Mouse (Mus musculus) kidney, embryonic 14.5 days (tissue): ENCODE data around the gene Rasl12. TPM values are rescaled to one million over a fixed set of nuclear protein-coding genes. Genes with fewer than 3 reads are reported as not detected.
A peak's percentile ranks its signal among the peaks of the same experiment; 100 is the strongest.

Source experiments
- ATAC-seq: fragments of 200-750 bp; cut with Nextera tagmentation; 2 replicates; pipeline ENCODE4 v1.8.0; 2017; ENCODE audit warnings: moderate number of reproducible peaks, mild to moderate bottlenecking, moderate TSS enrichment, moderate library complexity; ENCODE audit not compliant: low FRiP score, low TSS enrichment
- H3K27ac ChIP-seq: fragments of 300-500 bp; sonication (generic); 2 replicates; pipeline ENCODE4 v1.5.1; 2014; ENCODE audit warnings: low read depth, mild to moderate bottlenecking, low read length, moderate library complexity, mixed read lengths
- H3K27me3 ChIP-seq: fragments of 300-500 bp; sonication (generic); 2 replicates; pipeline ENCODE4 v1.6.1; 2014; ENCODE audit warnings: mild to moderate bottlenecking, low read length; ENCODE audit not compliant: control insufficient read depth, insufficient read depth
- H3K36me3 ChIP-seq: fragments of 300-500 bp; sonication (generic); 2 replicates; pipeline ENCODE4 v1.6.1; 2014; ENCODE audit warnings: low read length, mixed read lengths; ENCODE audit not compliant: control insufficient read depth, insufficient read depth
- H3K4me1 ChIP-seq: fragments of 300-500 bp; sonication (generic); 2 replicates; pipeline ENCODE4 v1.6.1; 2014; ENCODE audit warnings: low read length, mixed read lengths; ENCODE audit not compliant: control insufficient read depth, insufficient read depth
- H3K4me2 ChIP-seq: fragments of 300-500 bp; sonication (generic); replicated peaks from 2 replicates; pipeline ENCODE4 v1.6.1; 2014; ENCODE audit warnings: low read depth, mild to moderate bottlenecking, low read length
- H3K4me3 ChIP-seq: fragments of 300-500 bp; sonication (generic); 2 replicates; pipeline ENCODE4 v1.5.1; 2014; ENCODE audit warnings: mild to moderate bottlenecking, low read length
- H3K9ac ChIP-seq: fragments of 300-500 bp; sonication (generic); 2 replicates; pipeline ENCODE4 v1.6.1; 2014; ENCODE audit warnings: low read depth, mild to moderate bottlenecking, low read length, moderate library complexity
- H3K9me3 ChIP-seq: fragments of 300-500 bp; sonication (generic); 2 replicates; pipeline ENCODE4 v1.6.1; 2016; ENCODE audit warnings: low read length; ENCODE audit not compliant: control insufficient read depth
- WGBS: fragments of 180-500 bp; shearing (Covaris S2); extraction: QIAGEN DNeasy Blood & Tissue Kit; methylation state at CpG from one replicate; pipeline ENCODE4 v1.1.7; 2014; 5-methylcytosine and 5-hydroxymethylcytosine counted together
- polyA plus RNA-seq: library from polyadenylated mRNA; unstranded; fragments of >200 nt; fragmentation: Nextera tagmentation; extraction: Ambion mirVana; gene quantifications from 2 replicates; pipeline ENCODE4 v1.2.1, GENCODE M21; 2014

Rasl12 gene
- polyA plus RNA-seq, 1 experiment from 2014 or later: 11.7 TPM

GRCm38 (mm10) chr9:65447951-65448350 is 49.6 kb downstream of the Rasl12 start:
- no peak overlapping the region for H3K4me3 ChIP-seq
- H3K27ac ChIP-seq: no peak overlapping the region
- no peaks in the 10 kb centered on the region for H3K4me1 ChIP-seq
- H3K27me3 ChIP-seq: no peaks in the 10 kb centered on the region
- H3K9me3 ChIP-seq: no peaks in the 10 kb centered on the region
- no peak for ATAC-seq
- WGBS: 85% methylated on average over 6 of the region's 6 CpGs
- peaks cover 51% of the 10 kb centered on the region for H3K36me3 ChIP-seq
- no peak overlapping the region for H3K9ac ChIP-seq
- no peak overlapping the region for H3K4me2 ChIP-seq

- Histone ChIP-seq H3K9ac (no peak overlapping the region), H3K36me3 (no peaks in the 10 kb centered on the region), H3K27me3 (no peaks in the 10 kb centered on the region), H3K27ac (no peak overlapping the region), H3K4me3 (no peak overlapping the region), H3K4me2 (no peak overlapping the region), H3K4me1 (peaks cover 15% of the 10 kb centered on the region), H3K9me3 (no peaks in the 10 kb centered on the region)
- WGBS: 99% methylated on average over 2 of the region's 2 CpGs
- ATAC-seq: no peak
These were observed 60.7 kb downstream of the Rasl12 start for GRCm38 (mm10) chr9:65458975-65459374.

GRCm38 (mm10) chr9:65460198-65460597 is 61.9 kb downstream of the Rasl12 start:
- H3K27me3 ChIP-seq: no peaks in the 10 kb centered on the region
- no peaks in the 10 kb centered on the region for H3K9me3 ChIP-seq
- 0 out of 2 replicates have a peak, but pooled peaks have one; percentile 10 for ATAC-seq
- no peaks in the 10 kb centered on the region for H3K36me3 ChIP-seq
- H3K9ac ChIP-seq: 0 out of 2 replicates have a peak overlapping the region, but pooled peaks have one; percentile 84
- peak overlapping the region; percentile 67 for H3K4me2 ChIP-seq
- peak overlapping the region; percentile 86 for H3K27ac ChIP-seq
- peaks cover 15% of the 10 kb centered on the region for H3K4me1 ChIP-seq
- H3K4me3 ChIP-seq: peak overlapping the region; percentile 96; the same call in 1 of the 2 replicates
- WGBS: 28% methylated on average over 3 of the region's 3 CpGs

GRCm38 (mm10) chr9:65460732-65461442 is 62.6 kb downstream of the Rasl12 start, which contains the start of gene Spg21:
TSS of gene Spg21 (plus strand) at chr9:65460947.
- peak within 1 kb of the TSS; percentile 86 for H3K27ac ChIP-seq
- H3K4me1 ChIP-seq: peaks cover 15% of the 10 kb centered on the region
- WGBS: under 1% methylated on average over 53 of the region's 53 CpGs
- H3K4me3 ChIP-seq: peak within 1 kb of the TSS; percentile 96
- peaks cover 1% of the 10 kb centered on the region; the same call in 1 of the 2 replicates for H3K36me3 ChIP-seq
- H3K4me2 ChIP-seq: peak within 1 kb of the TSS; percentile 67
- no peaks in the 10 kb centered on the region for H3K9me3 ChIP-seq
- ATAC-seq: peak; percentile 98
- H3K9ac ChIP-seq: peak within 1 kb of the TSS; percentile 84
- no peaks in the 10 kb centered on the region for H3K27me3 ChIP-seq

- Histone ChIP-seq H3K9me3 (no peaks in the 10 kb centered on the region), H3K36me3 (peaks cover 6% of the 10 kb centered on the region; the same call in 1 of the 2 replicates), H3K27ac (no peak overlapping the region), H3K4me2 (no peak overlapping the region), H3K27me3 (no peaks in the 10 kb centered on the region), H3K4me1 (peaks cover 15% of the 10 kb centered on the region), H3K4me3 (no peak overlapping the region), H3K9ac (no peak overlapping the region)
- no peak for ATAC-seq
- 81% methylated on average over 5 of the region's 5 CpGs for WGBS
These were observed 64.2 kb downstream of the Rasl12 start for GRCm38 (mm10) chr9:65462544-65462943.

- H3K27me3 ChIP-seq: no peaks in the 10 kb centered on the region
- peaks cover 6% of the 10 kb centered on the region; the same call in 1 of the 2 replicates for H3K36me3 ChIP-seq
- H3K4me1 ChIP-seq: peaks cover 15% of the 10 kb centered on the region
- H3K9me3 ChIP-seq: no peaks in the 10 kb centered on the region
- H3K4me3 ChIP-seq: no peak overlapping the region
- no peak overlapping the region for H3K4me2 ChIP-seq
- WGBS: 93% methylated on average over 6 of the region's 6 CpGs
- H3K27ac ChIP-seq: no peak overlapping the region
- ATAC-seq: no peak
- no peak overlapping the region for H3K9ac ChIP-seq
These were observed 65.9 kb downstream of the Rasl12 start for GRCm38 (mm10) chr9:65464161-65464560.

Other genes with a start within 250 kb of the Rasl12 start
- 4.7 and 7.9 TPM in 2 replicates for gene Parp16, start 203.2 kb upstream of the Rasl12 start, polyA plus RNA-seq
- 0.40 and 0.64 TPM in 2 replicates for gene Cilp, start 133.3 kb upstream of the Rasl12 start, polyA plus RNA-seq
- gene Clpx, start 104.2 kb upstream of the Rasl12 start, polyA plus RNA-seq: 38.9 and 51.1 TPM in 2 replicates
- gene Pdcd7, start 52.4 kb upstream of the Rasl12 start, polyA plus RNA-seq: 15.0 and 15.2 TPM in 2 replicates
- gene Ubap1l, start 37.5 kb upstream of the Rasl12 start, polyA plus RNA-seq: 0.62 TPM in 1 of 2 replicates, not detected in the other
- 1.3 and 1.4 TPM in 2 replicates for gene Kbtbd13, start 6.9 kb upstream of the Rasl12 start, polyA plus RNA-seq
- 0.53 and 0.59 TPM in 2 replicates for gene Slc51b, start 24.4 kb downstream of the Rasl12 start, polyA plus RNA-seq
- 18.1 and 22.0 TPM in 2 replicates for gene Mtfmt, start 37.3 kb downstream of the Rasl12 start, polyA plus RNA-seq
- 114 and 116 TPM in 2 replicates for gene Spg21, start 62.4 kb downstream of the Rasl12 start, polyA plus RNA-seq
- gene Ankdd1a, start 121.7 kb downstream of the Rasl12 start, polyA plus RNA-seq: not detected in 2 replicates
- gene Plekho2, start 181.5 kb downstream of the Rasl12 start, polyA plus RNA-seq: 10.8 and 14.1 TPM in 2 replicates
- gene Pif1, start 188.7 kb downstream of the Rasl12 start, polyA plus RNA-seq: 9.7 and 12.5 TPM in 2 replicates
- gene Rbpms2, start 231.1 kb downstream of the Rasl12 start, polyA plus RNA-seq: 22.4 and 29.1 TPM in 2 replicates